Mouse (Mus musculus): ENCODE data around the gene Gm21541. TPM values are rescaled to one million over a fixed set of nuclear protein-coding genes. Genes with fewer than 3 reads are reported as not detected.
"Not testable (repeated sequence)": the region's sequence is repeated elsewhere in the genome, so short reads cannot be mapped to it uniquely, and the experiment has no call there.

The Gm21541 gene
- not detected for total RNA-seq (2021)

- intact Hi-C loops (cut with DNase I); DNase-seq (ENCODE audit: extremely low spot score in 1 of 2, low spot score in 2 of 2): not testable (repeated sequence)
Observed at GRCm38 (mm10) chr4:41903310-41903709, at the start of gene Gm21541. TSS of gene Gm21541 (plus strand) at chr4:41903610.

- DNase-seq (ENCODE audit: extremely low spot score in 1 of 2, low spot score in 2 of 2); intact Hi-C loops (cut with DNase I): not testable (repeated sequence)
Observed at GRCm38 (mm10) chr4:41941272-41941671, 37.9 kb downstream of the Gm21541 start, which contains the start of gene Gm20878. TSS of gene Gm20878 (plus strand) at chr4:41941572.

Other genes with a start within 250 kb of the Gm21541 start
- gene Cntfr, start 206.5 kb upstream of the Gm21541 start, total RNA-seq (2021), result 10 to 100 TPM; 57.4 to 75.1 TPM
- 10 to 100 TPM; 19.1 to 24.3 TPM for gene Il11ra1, start 203.6 kb upstream of the Gm21541 start, total RNA-seq (2021)
- gene Rpp25l, start 190.1 kb upstream of the Gm21541 start, total RNA-seq (2021), result 10 to 100 TPM; 28.4 to 30.3 TPM
- 100 to 1,000 TPM; 181 to 196 TPM for gene Dctn3, start 180.4 kb upstream of the Gm21541 start, total RNA-seq (2021)
- gene Arid3c, start 172.5 kb upstream of the Gm21541 start, total RNA-seq (2021), result under 1 TPM; 0.19 to 0.83 TPM
- 10 to 100 TPM; 93.6 to 94.7 TPM for gene Galt, start 148.4 kb upstream of the Gm21541 start, total RNA-seq (2021)
- gene Sigmar1, start 147.5 kb upstream of the Gm21541 start, total RNA-seq (2021), result 10 to 100 TPM; 55.8 to 70.4 TPM
- 100 to 1,000 TPM; 263 to 283 TPM for gene Ccl27a, start 129.4 kb upstream of the Gm21541 start, total RNA-seq (2021)
- 10 to 100 TPM; 45.4 to 51.3 TPM for gene Gm20878, start 38.0 kb downstream of the Gm21541 start, total RNA-seq (2021)
- gene Fam205a4, start 62.4 kb downstream of the Gm21541 start, total RNA-seq (2021), result 1 to 10 TPM; 3.1 to 5.7 TPM
- 1 to 10 TPM; 4.2 to 5.8 TPM for gene Gm21093, start 131.1 kb downstream of the Gm21541 start, total RNA-seq (2021)
- not detected for gene Gm3893, start 187.6 kb downstream of the Gm21541 start, total RNA-seq (2021)
- gene Gm13304, start 211.2 kb downstream of the Gm21541 start, total RNA-seq (2021), result 10 to 100 TPM in 1 of 2 experiments, 1 to 10 TPM in 1; 8.0 to 17.1 TPM
- gene Gm13306, start 249.8 kb downstream of the Gm21541 start, total RNA-seq (2021), result 10 to 100 TPM; 26.7 to 40.5 TPM